Mouse (Mus musculus): ENCODE results near the gene Apba3. TPM values are rescaled to one million over a fixed set of nuclear protein-coding genes. Genes with fewer than 3 reads are reported as not detected.

The Apba3 gene
- polyA plus RNA-seq, 1 experiment from 2014 or later: 61.2 TPM

- Histone ChIP-seq H3K4me2 (ENCODE audit: low read depth, low read length) (peak overlapping the region; percentile 78), H3K27me3 (ENCODE audit: control insufficient read depth, insufficient read depth, low read depth, low read length) (peaks cover 31% of the 10 kb centered on the region), H3K36me3 (ENCODE audit: control insufficient read depth, insufficient read depth, low read length) (no peaks in the 10 kb centered on the region; the same call in 1 of the 2 replicates), H3K27ac (ENCODE audit: low read length) (peak overlapping the region; percentile 76), H3K4me1 (replicated peaks; ENCODE audit: control insufficient read depth, insufficient read depth, low read length) (peaks cover 7% of the 10 kb centered on the region), H3K9ac (ENCODE audit: low read length) (peak overlapping the region; percentile 68), H3K9me3 (ENCODE audit: control insufficient read depth, low read length) (no peaks in the 10 kb centered on the region), H3K4me3 (ENCODE audit: low read length) (peak overlapping the region; percentile 58)
- WGBS: under 1% methylated on average over 54 of the region's 54 CpGs
- ATAC-seq (ENCODE audit: low read depth): peak; percentile 72
These were observed 19.1 kb downstream of the Apba3 start for GRCm38 (mm10) chr10:81285694-81286450.

- Histone ChIP-seq H3K4me3 (ENCODE audit: low read length) (no peak overlapping the region), H3K36me3 (ENCODE audit: control insufficient read depth, insufficient read depth, low read length) (no peaks in the 10 kb centered on the region), H3K9ac (ENCODE audit: low read length) (no peak overlapping the region), H3K27me3 (ENCODE audit: control insufficient read depth, insufficient read depth, low read depth, low read length) (peaks cover 31% of the 10 kb centered on the region), H3K27ac (ENCODE audit: low read length) (no peak overlapping the region), H3K4me2 (ENCODE audit: low read depth, low read length) (no peak overlapping the region), H3K4me1 (replicated peaks; ENCODE audit: control insufficient read depth, insufficient read depth, low read length) (peaks cover 10% of the 10 kb centered on the region), H3K9me3 (ENCODE audit: control insufficient read depth, low read length) (no peaks in the 10 kb centered on the region)
- WGBS: 28% methylated on average over 6 of the region's 6 CpGs
- no peak for ATAC-seq (ENCODE audit: low read depth)
These were observed 19.8 kb downstream of the Apba3 start for GRCm38 (mm10) chr10:81286586-81286985.

GRCm38 (mm10) chr10:81287513-81288157 lies 20.9 kb downstream of the Apba3 start:
- ATAC-seq (ENCODE audit: low read depth): no peak
- WGBS: 53% methylated on average over 8 of the region's 8 CpGs
- Histone ChIP-seq H3K4me1 (replicated peaks; ENCODE audit: control insufficient read depth, insufficient read depth, low read length) (peaks cover 13% of the 10 kb centered on the region), H3K4me3 (ENCODE audit: low read length) (no peak overlapping the region), H3K36me3 (ENCODE audit: control insufficient read depth, insufficient read depth, low read length) (no peaks in the 10 kb centered on the region), H3K9ac (ENCODE audit: low read length) (no peak overlapping the region), H3K9me3 (ENCODE audit: control insufficient read depth, low read length) (no peaks in the 10 kb centered on the region), H3K4me2 (ENCODE audit: low read depth, low read length) (no peak overlapping the region), H3K27ac (ENCODE audit: low read length) (no peak overlapping the region; the same call in 1 of the 2 replicates), H3K27me3 (ENCODE audit: control insufficient read depth, insufficient read depth, low read depth, low read length) (peaks cover 31% of the 10 kb centered on the region)

- Histone ChIP-seq H3K4me3 (ENCODE audit: low read length) (no peak overlapping the region), H3K9me3 (ENCODE audit: control insufficient read depth, low read length) (no peaks in the 10 kb centered on the region), H3K9ac (ENCODE audit: low read length) (no peak overlapping the region), H3K36me3 (ENCODE audit: control insufficient read depth, insufficient read depth, low read length) (no peaks in the 10 kb centered on the region), H3K4me2 (ENCODE audit: low read depth, low read length) (0 out of 2 replicates have a peak overlapping the region, but pooled peaks have one; percentile 0), H3K4me1 (replicated peaks; ENCODE audit: control insufficient read depth, insufficient read depth, low read length) (peaks cover 15% of the 10 kb centered on the region), H3K27ac (ENCODE audit: low read length) (peak overlapping the region; percentile 19), H3K27me3 (ENCODE audit: control insufficient read depth, insufficient read depth, low read depth, low read length) (peaks cover 24% of the 10 kb centered on the region)
- 28% methylated on average over 6 of the region's 6 CpGs for WGBS
- ATAC-seq (ENCODE audit: low read depth): no peak
These were observed 21.8 kb downstream of the Apba3 start for GRCm38 (mm10) chr10:81288601-81289000.

GRCm38 (mm10) chr10:81289278-81289677 lies 22.5 kb downstream of the Apba3 start:
- peak overlapping the region; percentile 14; the same call in 1 of the 2 replicates for H3K9ac ChIP-seq (ENCODE audit: low read length)
- peak overlapping the region; percentile 55 for H3K4me2 ChIP-seq (ENCODE audit: low read depth, low read length)
- peak overlapping the region; percentile 44 for H3K4me3 ChIP-seq (ENCODE audit: low read length)
- WGBS: 2% methylated on average over 7 of the region's 7 CpGs
- no peak for ATAC-seq (ENCODE audit: low read depth)
- peaks cover 17% of the 10 kb centered on the region for H3K27me3 ChIP-seq (ENCODE audit: control insufficient read depth, insufficient read depth, low read depth, low read length)
- peak overlapping the region; percentile 92 for H3K27ac ChIP-seq (ENCODE audit: low read length)
- no peaks in the 10 kb centered on the region for H3K36me3 ChIP-seq (ENCODE audit: control insufficient read depth, insufficient read depth, low read length)
- peaks cover 21% of the 10 kb centered on the region for H3K4me1 ChIP-seq (replicated peaks; ENCODE audit: control insufficient read depth, insufficient read depth, low read length)
- no peaks in the 10 kb centered on the region for H3K9me3 ChIP-seq (ENCODE audit: control insufficient read depth, low read length)

GRCm38 (mm10) chr10:81289811-81290210 lies 23.1 kb downstream of the Apba3 start:
- peak overlapping the region; percentile 92 for H3K27ac ChIP-seq (ENCODE audit: low read length)
- no peaks in the 10 kb centered on the region for H3K9me3 ChIP-seq (ENCODE audit: control insufficient read depth, low read length)
- 35% methylated on average over 14 of the region's 14 CpGs for WGBS
- peaks cover 12% of the 10 kb centered on the region for H3K27me3 ChIP-seq (ENCODE audit: control insufficient read depth, insufficient read depth, low read depth, low read length)
- no peak for ATAC-seq (ENCODE audit: low read depth)
- no peaks in the 10 kb centered on the region for H3K36me3 ChIP-seq (ENCODE audit: control insufficient read depth, insufficient read depth, low read length)
- H3K4me1 ChIP-seq (replicated peaks; ENCODE audit: control insufficient read depth, insufficient read depth, low read length): peaks cover 27% of the 10 kb centered on the region
- peak overlapping the region; percentile 44 for H3K4me3 ChIP-seq (ENCODE audit: low read length)
- peak overlapping the region; percentile 55 for H3K4me2 ChIP-seq (ENCODE audit: low read depth, low read length)
- peak overlapping the region; percentile 43 for H3K9ac ChIP-seq (ENCODE audit: low read length)

- peaks cover 28% of the 10 kb centered on the region for H3K4me1 ChIP-seq (replicated peaks; ENCODE audit: control insufficient read depth, insufficient read depth, low read length)
- WGBS: 10% methylated on average over 24 of the region's 24 CpGs
- peak overlapping the region; percentile 55 for H3K4me2 ChIP-seq (ENCODE audit: low read depth, low read length)
- peak; percentile 8; the same call in 1 of the 2 replicates for ATAC-seq (ENCODE audit: low read depth)
- no peaks in the 10 kb centered on the region for H3K36me3 ChIP-seq (ENCODE audit: control insufficient read depth, insufficient read depth, low read length)
- H3K9ac ChIP-seq (ENCODE audit: low read length): peak overlapping the region; percentile 43
- peaks cover 4% of the 10 kb centered on the region; the same call in 1 of the 2 replicates for H3K27me3 ChIP-seq (ENCODE audit: control insufficient read depth, insufficient read depth, low read depth, low read length)
- peak overlapping the region; percentile 44 for H3K4me3 ChIP-seq (ENCODE audit: low read length)
- no peaks in the 10 kb centered on the region for H3K9me3 ChIP-seq (ENCODE audit: control insufficient read depth, low read length)
- H3K27ac ChIP-seq (ENCODE audit: low read length): peak overlapping the region; percentile 92
These were observed 24.1 kb downstream of the Apba3 start for GRCm38 (mm10) chr10:81290698-81291460.

GRCm38 (mm10) chr10:81291511-81292104 lies 24.8 kb downstream of the Apba3 start, which contains the start of gene Tjp3:
Gene Tjp3 (minus strand): TSS chr10:81291581.
- H3K36me3 ChIP-seq (ENCODE audit: control insufficient read depth, insufficient read depth, low read length): no peaks in the 10 kb centered on the region
- no peak for ATAC-seq (ENCODE audit: low read depth)
- H3K4me1 ChIP-seq (replicated peaks; ENCODE audit: control insufficient read depth, insufficient read depth, low read length): peaks cover 28% of the 10 kb centered on the region
- WGBS: 51% methylated on average over 9 of the region's 9 CpGs
- H3K27me3 ChIP-seq (ENCODE audit: control insufficient read depth, insufficient read depth, low read depth, low read length): peaks cover 4% of the 10 kb centered on the region; the same call in 1 of the 2 replicates
- H3K9ac ChIP-seq (ENCODE audit: low read length): peak within 1 kb of the TSS; percentile 43
- H3K4me2 ChIP-seq (ENCODE audit: low read depth, low read length): peak within 1 kb of the TSS; percentile 55
- H3K4me3 ChIP-seq (ENCODE audit: low read length): peak within 1 kb of the TSS; percentile 44
- H3K9me3 ChIP-seq (ENCODE audit: control insufficient read depth, low read length): no peaks in the 10 kb centered on the region
- peak within 1 kb of the TSS; percentile 92 for H3K27ac ChIP-seq (ENCODE audit: low read length)

Data from lung, embryonic 16.5 days (tissue).